ENCODE assay signal across 8 mouse cellular contexts in genomic region chr1:86503165-86503747, GRCm38 (mm10). TPM values are rescaled to one million over a fixed set of nuclear protein-coding genes. Genes with fewer than 3 reads are reported as not detected.
DNase-seq lines count a peak whose midpoint lies in the region; ATAC-seq and TF ChIP-seq lines count a peak whose summit lies in the region.

No protein-coding gene starts in this region.

- DNase-seq in cerebellum, adult 2 months: no peak
- no peak for DNase-seq in cerebellum, adult 9-10 months
- peak; percentile 19 for DNase-seq in T-cell, adult 2 months (ENCODE audit: low spot score)
- peak; percentile 82 for DNase-seq in thymus, postnatal 0 days (ENCODE audit: low spot score)
- DNase-seq in left cerebral cortex, adult 8-10 months (ENCODE audit: low spot score in 2 of 2): no peak

- H3K9ac ChIP-seq in heart, embryonic 14.5 days (ENCODE audit: low read length): peak overlapping the region; percentile 80
- peak overlapping the region; percentile 58 for H3K9ac ChIP-seq in limb, embryonic 15.5 days
- H3K9ac ChIP-seq in midbrain, embryonic 16.5 days (ENCODE audit: low read depth, low read length): peak overlapping the region; percentile 66; the same call in 1 of the 2 replicates

- H3K4me3 ChIP-seq in cerebellum, adult 2 months (replicated peaks; ENCODE audit: insufficient read depth, low read depth, low read length): no peak overlapping the region
- peak overlapping the region; percentile 37 to 48 for H3K4me3 ChIP-seq in heart, embryonic 14.5 days (ENCODE audit: control insufficient read depth in 1 of 2, insufficient read depth in 1 of 2, low read depth in 1 of 2, low read length in 2 of 2)
- H3K4me3 ChIP-seq in limb, embryonic 15.5 days: peak overlapping the region; percentile 52
- H3K4me3 ChIP-seq in midbrain, embryonic 16.5 days (ENCODE audit: low read depth, low read length): peak overlapping the region; percentile 39

- WGBS in cerebellum, adult 2 months: 57% methylated on average over 16 of the region's 16 CpGs
- WGBS in heart, embryonic 14.5 days: 38% methylated on average over 16 of the region's 16 CpGs
- 7% methylated on average over 16 of the region's 16 CpGs for WGBS in limb, embryonic 15.5 days
- 13% methylated on average over 16 of the region's 16 CpGs for WGBS in midbrain, embryonic 16.5 days

- peaks cover 14% of the 10 kb centered on the region for H3K4me1 ChIP-seq in cerebellum, adult 2 months (ENCODE audit: control insufficient read depth, insufficient read depth, low read length)
- H3K4me1 ChIP-seq in heart, embryonic 14.5 days (ENCODE audit: control insufficient read depth in 2 of 2, insufficient read depth in 2 of 2, low read length in 2 of 2): peaks cover 41 to 56% of the 10 kb centered on the region in 2 experiments
- peaks cover 66% of the 10 kb centered on the region for H3K4me1 ChIP-seq in limb, embryonic 15.5 days
- peaks cover 32% of the 10 kb centered on the region for H3K4me1 ChIP-seq in midbrain, embryonic 16.5 days (ENCODE audit: control insufficient read depth, insufficient read depth, low read length)

- H3K4me2 ChIP-seq in heart, embryonic 14.5 days (ENCODE audit: low read length): peak overlapping the region; percentile 79
- peak overlapping the region; percentile 77 for H3K4me2 ChIP-seq in limb, embryonic 15.5 days
- peak overlapping the region; percentile 75 for H3K4me2 ChIP-seq in midbrain, embryonic 16.5 days (ENCODE audit: low read length)

- no peak for TF ChIP-seq POLR2A in cerebellum, adult 2 months (IDR thresholded peaks at IDR 0.05; ENCODE audit: borderline replicate concordance, insufficient read depth, low read length)

- H3K9me3 ChIP-seq in heart, embryonic 14.5 days (ENCODE audit: control insufficient read depth, low read length): no peaks in the 10 kb centered on the region
- H3K9me3 ChIP-seq in limb, embryonic 15.5 days: no peaks in the 10 kb centered on the region
- H3K9me3 ChIP-seq in midbrain, embryonic 16.5 days (replicated peaks; ENCODE audit: control insufficient read depth, low read length, poor library complexity, severe bottlenecking): no peaks in the 10 kb centered on the region

- H3K36me3 ChIP-seq in heart, embryonic 14.5 days (ENCODE audit: control insufficient read depth, insufficient read depth, low read length): no peaks in the 10 kb centered on the region
- no peaks in the 10 kb centered on the region for H3K36me3 ChIP-seq in limb, embryonic 15.5 days
- no peaks in the 10 kb centered on the region for H3K36me3 ChIP-seq in midbrain, embryonic 16.5 days (ENCODE audit: control insufficient read depth, insufficient read depth, low read length)

- no peak for TF ChIP-seq CTCF in cerebellum, adult 2 months (IDR thresholded peaks at IDR 0.05; ENCODE audit: borderline replicate concordance, insufficient read depth, low read depth, low read length)

- no peaks in the 10 kb centered on the region for H3K27me3 ChIP-seq in cerebellum, adult 2 months (ENCODE audit: control insufficient read depth, insufficient read depth, low read length)
- H3K27me3 ChIP-seq in heart, embryonic 14.5 days (ENCODE audit: control insufficient read depth, insufficient read depth, low read length): no peaks in the 10 kb centered on the region
- no peaks in the 10 kb centered on the region for H3K27me3 ChIP-seq in limb, embryonic 15.5 days
- H3K27me3 ChIP-seq in midbrain, embryonic 16.5 days (ENCODE audit: control insufficient read depth, insufficient read depth, low read depth, low read length): no peaks in the 10 kb centered on the region

- peak overlapping the region; percentile 20 for H3K27ac ChIP-seq in cerebellum, adult 2 months (ENCODE audit: insufficient read depth, low read length)
- H3K27ac ChIP-seq in heart, embryonic 14.5 days (replicated peaks in 1 of 2; ENCODE audit: control insufficient read depth in 1 of 2, insufficient read depth in 1 of 2, low read depth in 2 of 2, low read length in 2 of 2): peak overlapping the region; percentile 60 to 97
- H3K27ac ChIP-seq in limb, embryonic 15.5 days: peak overlapping the region; percentile 99
- peak overlapping the region; percentile 85 for H3K27ac ChIP-seq in midbrain, embryonic 16.5 days (ENCODE audit: low read length)

- ATAC-seq in heart, embryonic 14.5 days (ENCODE audit: insufficient number of reproducible peaks, insufficient read depth, low FRiP score, low read depth): no peak
- peak; percentile 9 for ATAC-seq in limb, embryonic 15.5 days (ENCODE audit: insufficient number of reproducible peaks, low FRiP score, low TSS enrichment, low read depth)
- ATAC-seq in midbrain, embryonic 16.5 days: no peak; the same call in 1 of the 2 replicates

RNA-seq across cellular contexts. Expression of gene Ptma, which starts 23.3 kb away (rescaled TPM):
- polyA plus RNA-seq in cerebellum, adult 2 months (2012; rRNA removed): 610 and 672 TPM in 2 replicates
- polyA plus RNA-seq in heart, embryonic 14.5 days (2014; fragmentation: Nextera tagmentation; extraction: Ambion mirVana): 788 and 789 TPM in 2 replicates
- polyA plus RNA-seq in limb, embryonic 15.5 days (2015; fragmentation: Nextera tagmentation; extraction: Ambion mirVana): 1,783 and 2,088 TPM in 2 replicates
- polyA plus RNA-seq in midbrain, embryonic 16.5 days (2015; fragmentation: Nextera tagmentation; extraction: Ambion mirVana): 1,375 and 1,671 TPM in 2 replicates
- 3,795 and 4,477 TPM in 2 replicates for polyA plus RNA-seq in thymus, postnatal 0 days (2015; fragmentation: Nextera tagmentation; extraction: Ambion mirVana)
- 100 to 1,000 TPM; 407 to 432 (median 416) TPM for total RNA-seq in left cerebral cortex, adult 8-10 months (2022)

Comparison
In these comparisons a context has a peak if more than half of its experiments do, and no peak if none do; other contexts are left out.
1. DNase-seq: peak in T-cell, adult 2 months (single experiment) and thymus, postnatal 0 days (single experiment); none in cerebellum, adult 2 months (0 of 2), cerebellum, adult 9-10 months (single experiment) and left cerebral cortex, adult 8-10 months (0 of 2).
2. H3K27ac ChIP-seq: peak in every context shown above with its lines; median percentile 99 in limb, embryonic 15.5 days; 85 in midbrain, embryonic 16.5 days; 78 in heart, embryonic 14.5 days; 20 in cerebellum, adult 2 months.
3. Peak in every context shown above with its lines, with median percentiles within 50 percentile points of each other: H3K4me2 ChIP-seq and H3K9ac ChIP-seq.